Mouse (Mus musculus) kidney, adult 11 months (tissue): ENCODE results near the gene Nup54.

ENCODE experiments used
- DNase-seq: peaks from one replicate; pipeline ENCODE4 v3.0.0; 2022

The Nup54 gene

DNA sequence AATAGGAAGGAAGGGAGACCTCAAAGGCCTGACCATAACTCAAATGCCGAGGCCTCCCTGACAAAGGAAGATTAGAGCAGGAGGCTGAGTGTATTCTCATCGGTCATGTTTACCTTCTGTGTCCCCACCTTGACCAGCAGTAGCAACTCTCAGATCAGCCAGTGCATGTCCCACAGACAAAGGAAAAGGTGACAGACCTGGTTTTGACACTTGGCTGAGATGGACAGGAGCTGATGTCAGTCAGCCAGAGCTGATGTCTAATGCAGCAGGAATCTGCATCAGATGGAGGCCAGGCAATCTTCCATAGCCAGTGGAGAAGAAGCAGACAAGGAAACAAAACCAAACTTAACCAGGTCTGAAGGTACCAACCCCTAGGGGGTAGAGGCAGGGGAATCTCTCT is 62.4 kb downstream of the Nup54 start:
- no peak for DNase-seq

- no peak for DNase-seq
These were observed 63.5 kb downstream of the Nup54 start for GRCm38 (mm10) chr5:92371361-92371976.

GRCm38 (mm10) chr5:92370891-92371290 is 64.1 kb downstream of the Nup54 start:
- no peak for DNase-seq

- no peak for DNase-seq
These were observed 64.6 kb downstream of the Nup54 start for GRCm38 (mm10) chr5:92370392-92370791.

GRCm38 (mm10) chr5:92369151-92369994 is 65.6 kb downstream of the Nup54 start:
- DNase-seq = no peak

- DNase-seq = no peak
These were observed 66.6 kb downstream of the Nup54 start for GRCm38 (mm10) chr5:92368392-92368791.

- DNase-seq = no peak
These were observed 68.5 kb downstream of the Nup54 start for GRCm38 (mm10) chr5:92366565-92366964.
